Mouse (Mus musculus) left cerebral cortex, adult 2 months (tissue): ENCODE measurements around the gene Knop1. TPM values are rescaled to one million over a fixed set of nuclear protein-coding genes. Genes with fewer than 3 reads are reported as not detected.
A peak's percentile ranks its signal among the peaks of the same experiment; 100 is the strongest.

Experiments
- DNase-seq, 2 experiments: peaks; one replicate each; pipeline ENCODE4 v3.0.0; 2021 to 2022; ENCODE audit warnings: low spot score in 2 of 2, mixed read lengths in 1 of 2; ENCODE audit errors: extremely low spot score in 1 of 2
- H3K27ac ChIP-seq: fragments of 200-600 bp; 2 replicates; pipeline ENCODE4 v1.8.1; 2022
- H3K4me3 ChIP-seq: fragments of 200-600 bp; 2 replicates; pipeline ENCODE4 v1.8.1; 2022
- CTCF ChIP-seq: fragments of 200-600 bp; IDR thresholded peaks from 2 replicates; pipeline ENCODE4 v1.8.1; 2022; ENCODE audit warnings: antibody characterized with exemption, mild to moderate bottlenecking, moderate library complexity
- intact Hi-C: fragments of 180-260 bp; cut with DNase I; formaldehyde crosslinking; loops from one replicate; pipeline ENCODE4 v1.15.1; 2025
- total RNA-seq, 2 experiments: library from RNA; stranded (reverse); gene quantifications; 2 replicates each; pipeline ENCODE4 v1.2.3; 2021

Gene Knop1
- total RNA-seq, 2 experiments from 2014 or later: 25.9 to 27.0 TPM

DNA sequence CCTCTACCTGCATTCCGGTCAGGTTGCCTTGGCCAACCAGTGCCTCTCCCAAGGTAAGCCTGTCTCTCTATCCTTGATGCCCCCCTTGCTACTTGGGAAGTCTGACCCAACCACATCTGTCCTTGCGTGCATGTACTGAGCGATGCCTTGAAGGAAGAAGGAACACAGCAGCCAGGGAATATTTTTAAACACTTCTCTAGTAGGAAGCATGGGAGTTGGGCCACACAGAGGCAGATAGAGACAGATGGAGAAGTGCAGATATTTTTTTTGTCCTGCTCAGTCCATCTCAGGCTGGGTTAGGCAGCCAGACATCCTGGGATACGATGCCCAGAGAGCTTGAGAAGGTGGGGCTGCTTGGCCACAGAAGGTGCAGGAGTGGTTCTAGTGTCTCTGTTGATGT is 42.5 kb downstream of the Knop1 start:
- no peak for DNase-seq
- no peak for TF ChIP-seq CTCF
- intact Hi-C loops: no loop called here
- H3K27ac ChIP-seq: 0 out of 2 replicates have a peak overlapping the region, but pooled peaks have one; percentile 6
- no peak overlapping the region for H3K4me3 ChIP-seq

DNA sequence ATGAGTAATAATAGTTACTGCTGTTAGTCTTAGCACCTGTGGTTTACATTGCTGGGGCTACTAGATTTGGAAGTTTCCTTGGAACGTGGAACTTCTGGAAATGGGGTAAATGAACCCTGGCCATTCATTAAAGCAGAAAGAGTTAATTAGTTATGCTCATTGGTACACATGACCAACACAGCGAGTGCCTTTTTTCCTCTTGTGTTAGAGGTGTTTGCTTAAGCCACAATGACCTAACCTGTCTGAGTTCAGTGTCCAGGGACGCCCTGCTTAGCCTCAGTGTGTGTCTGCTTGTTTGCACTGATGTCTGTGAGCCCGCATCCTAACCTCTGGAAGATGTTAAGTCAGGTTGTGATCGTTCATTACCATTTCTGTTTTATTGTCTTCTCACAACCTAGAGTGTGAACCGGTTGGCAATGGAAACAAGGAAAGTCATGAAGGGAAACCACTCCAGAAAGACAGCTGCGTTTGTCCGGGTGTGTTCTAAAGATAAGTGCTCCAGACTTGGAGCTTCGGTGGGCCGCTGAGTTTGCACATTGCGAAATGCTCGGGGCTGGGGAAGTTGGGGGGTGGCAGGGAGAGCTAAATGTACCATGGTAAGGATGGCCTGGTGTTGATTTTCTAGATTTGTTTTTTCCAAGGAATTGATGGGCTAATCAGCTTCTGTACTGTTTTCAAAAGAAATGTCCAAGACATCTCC is 44.5 kb downstream of the Knop1 start:
- Histone ChIP-seq H3K27ac (no peak overlapping the region), H3K4me3 (no peak overlapping the region)
- intact Hi-C loops: no loop called here
- no peak for DNase-seq
- TF ChIP-seq CTCF: no peak

DNA sequence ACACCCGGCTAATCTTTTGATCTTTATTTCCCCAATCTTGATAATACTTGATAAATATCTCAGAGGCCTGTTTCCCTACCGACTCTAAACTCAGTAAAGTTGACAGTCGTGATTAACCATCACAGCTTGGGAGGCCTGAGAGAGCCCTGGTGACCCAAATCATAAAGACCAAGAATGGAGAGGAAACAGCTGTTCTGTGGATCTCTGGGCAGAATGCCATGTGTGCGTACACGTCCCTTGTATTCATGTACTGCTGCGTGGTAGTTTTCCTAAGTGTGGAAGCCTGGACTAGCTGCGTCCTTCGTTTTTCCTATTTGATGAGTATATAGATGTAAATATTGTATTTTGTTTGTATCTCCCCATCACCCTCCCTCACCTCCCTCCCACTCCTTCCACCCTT is 48.2 kb downstream of the Knop1 start:
- DNase-seq: no peak
- TF ChIP-seq CTCF: no peak
- Histone ChIP-seq H3K27ac (no peak overlapping the region), H3K4me3 (no peak overlapping the region)
- intact Hi-C loops: no loop called here

DNA sequence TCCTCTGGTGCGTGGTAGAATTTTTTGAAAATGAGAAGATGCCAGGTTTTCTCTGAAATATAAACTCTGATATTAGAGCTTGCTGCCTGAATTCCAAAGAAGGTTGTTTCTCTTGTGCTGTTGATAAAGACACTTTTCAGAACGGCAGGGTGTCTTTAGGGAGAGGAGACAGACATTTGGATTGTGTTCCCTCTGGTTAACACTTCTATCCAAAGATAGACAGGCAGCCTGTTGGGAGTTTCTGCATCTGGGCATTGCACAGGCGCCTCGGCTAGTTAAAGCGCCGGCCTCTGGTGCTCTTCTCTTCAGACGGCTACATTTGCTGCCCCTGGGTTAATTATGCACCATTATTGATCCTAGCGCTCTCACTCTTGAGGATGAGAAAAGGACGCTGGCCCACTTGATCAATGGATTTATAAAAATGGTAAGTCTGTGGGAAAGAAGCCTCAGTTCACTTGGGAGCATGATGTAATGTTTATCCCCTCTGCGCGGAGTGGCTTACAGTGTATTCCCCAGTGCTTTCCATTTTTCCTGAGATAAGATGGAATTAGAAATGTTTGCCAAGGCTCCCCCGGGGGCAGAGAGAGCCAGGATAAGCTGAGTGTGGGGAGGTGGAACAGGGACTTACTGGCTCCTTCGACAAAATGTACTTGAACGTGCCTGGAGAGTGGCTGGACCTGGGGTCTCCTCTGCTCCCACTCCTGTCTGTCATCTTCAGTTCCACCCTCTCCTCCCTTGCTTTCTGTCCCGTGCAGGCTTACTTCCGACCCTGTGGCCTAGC is 49.2 kb downstream of the Knop1 start:
- TF ChIP-seq CTCF: no peak
- Histone ChIP-seq H3K4me3 (no peak overlapping the region), H3K27ac (peak overlapping the region; percentile 29; the same call in 1 of the 2 replicates)
- intact Hi-C loops: no loop called here
- no peak for DNase-seq

DNA sequence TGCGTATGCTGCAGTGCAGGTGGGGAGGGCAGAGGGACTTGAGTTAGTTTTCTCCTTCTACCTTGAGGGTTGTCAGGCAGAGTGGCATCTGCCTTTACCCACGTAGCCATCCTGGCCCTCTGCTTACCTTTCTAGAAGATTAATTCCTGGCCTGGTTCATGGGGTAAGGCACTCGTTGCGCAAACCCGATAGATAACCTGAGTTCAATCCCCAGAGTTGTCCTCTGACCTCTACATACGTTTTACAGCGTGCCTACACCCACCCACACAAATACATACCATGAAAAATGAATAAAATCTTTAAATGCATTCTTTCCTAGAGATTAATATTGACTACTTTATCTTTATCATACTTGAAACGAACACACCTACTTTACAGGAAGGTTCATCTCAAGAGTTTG is 52.6 kb downstream of the Knop1 start:
- no peak overlapping the region for H3K27ac ChIP-seq
- no peak overlapping the region for H3K4me3 ChIP-seq
- DNase-seq: no peak
- intact Hi-C loops: no loop called here
- no peak for TF ChIP-seq CTCF

DNA sequence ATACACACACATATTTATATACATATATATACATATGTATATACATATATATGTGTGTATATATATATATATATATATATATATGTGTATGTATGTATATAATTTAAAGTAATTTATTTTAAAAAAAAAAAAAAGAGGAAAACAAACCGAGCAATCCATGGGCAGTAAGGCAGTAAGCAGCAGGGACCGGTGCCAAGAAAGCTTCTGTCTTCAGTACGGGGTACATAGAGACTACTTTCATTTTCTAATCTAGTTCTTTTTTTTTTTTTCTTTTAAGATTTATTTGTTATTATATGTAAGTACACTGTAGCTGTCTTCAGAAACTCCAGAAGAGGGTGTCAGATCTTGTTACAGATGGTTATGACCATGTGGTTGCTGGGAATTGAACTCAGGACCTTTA is 54.3 kb downstream of the Knop1 start:
- DNase-seq: no peak
- no peak for TF ChIP-seq CTCF
- Histone ChIP-seq H3K4me3 (no peak overlapping the region), H3K27ac (no peak overlapping the region)
- intact Hi-C loops: no loop called here

DNA sequence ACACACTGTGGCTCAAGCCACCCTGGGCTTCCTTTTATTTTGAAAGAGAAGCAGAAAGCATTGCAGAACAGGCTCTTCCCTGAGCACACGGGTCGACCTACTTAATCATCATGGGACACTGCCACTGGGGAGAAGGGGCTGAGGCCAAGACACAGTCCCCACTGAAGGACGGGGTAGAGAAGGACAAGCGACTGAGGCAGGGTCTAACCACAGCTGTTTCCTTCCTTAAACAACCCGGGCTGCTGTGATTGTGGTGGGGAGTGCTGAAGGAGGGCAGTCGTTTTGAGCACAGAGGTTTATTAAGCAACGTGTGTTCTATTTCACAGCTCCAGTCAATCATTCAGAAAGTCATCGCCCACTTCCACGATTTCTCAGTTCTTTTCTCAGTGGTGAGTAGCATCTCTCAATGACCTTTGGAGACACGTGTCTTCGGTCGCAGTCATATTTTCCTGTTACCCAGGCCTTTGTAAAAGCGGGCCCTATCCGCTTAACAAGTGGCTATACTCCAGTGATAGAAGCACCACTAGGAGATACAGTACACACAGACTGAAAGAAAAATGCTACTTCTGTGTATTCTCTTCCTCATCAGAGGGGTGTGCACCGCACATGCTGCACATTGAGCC is 55.8 kb downstream of the Knop1 start:
- DNase-seq: no peak
- intact Hi-C loops: no loop called here
- no peak overlapping the region for H3K27ac ChIP-seq
- TF ChIP-seq CTCF: no peak
- H3K4me3 ChIP-seq: no peak overlapping the region

DNA sequence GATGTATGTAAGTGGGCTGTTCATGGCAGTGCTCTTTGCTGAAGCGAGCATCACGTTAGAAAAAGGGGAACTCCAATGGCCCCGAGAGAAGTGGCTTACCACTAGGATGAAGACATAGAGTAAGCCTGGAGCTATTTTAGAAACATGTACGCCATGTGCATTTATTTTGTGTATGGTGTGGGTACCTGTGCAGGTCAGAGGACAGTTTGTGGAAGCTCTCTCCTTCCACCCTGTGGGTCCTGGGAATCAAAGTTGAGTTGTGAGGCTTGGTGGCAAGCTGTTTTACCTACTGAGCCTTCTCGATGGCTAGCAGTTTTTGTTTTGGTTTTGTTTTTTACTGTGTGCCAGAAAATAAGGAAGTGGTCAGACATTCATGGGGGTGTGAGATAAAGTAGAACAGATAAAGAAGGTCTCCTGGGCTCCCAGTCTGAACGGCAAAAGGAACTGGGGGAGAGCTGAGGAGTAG is 57.9 kb downstream of the Knop1 start:
- no peak for DNase-seq
- intact Hi-C loops: no loop called here
- no peak for TF ChIP-seq CTCF
- Histone ChIP-seq H3K27ac (no peak overlapping the region), H3K4me3 (no peak overlapping the region)

DNA sequence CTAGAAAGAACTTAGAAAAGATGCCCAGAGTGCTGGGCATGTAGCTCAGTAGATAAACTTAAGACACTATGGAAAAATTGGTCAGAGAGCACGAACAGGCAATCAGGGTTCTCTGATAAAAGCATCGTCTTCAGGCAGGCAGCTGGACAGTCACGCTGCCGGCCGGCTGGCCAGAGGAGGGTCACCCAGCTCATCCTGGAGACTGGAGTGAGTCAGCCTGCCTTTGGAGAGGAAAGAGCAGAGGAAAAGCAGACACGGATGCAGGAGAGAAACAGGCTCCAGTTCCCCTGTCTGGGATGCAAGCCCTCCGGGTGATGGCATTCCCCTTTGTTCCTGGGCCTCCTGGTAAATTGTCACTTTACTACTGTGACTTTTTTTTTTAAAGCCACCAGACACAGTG is 58.5 kb downstream of the Knop1 start:
- no peak overlapping the region for H3K4me3 ChIP-seq
- TF ChIP-seq CTCF: no peak
- intact Hi-C loops: no loop called here

DNA sequence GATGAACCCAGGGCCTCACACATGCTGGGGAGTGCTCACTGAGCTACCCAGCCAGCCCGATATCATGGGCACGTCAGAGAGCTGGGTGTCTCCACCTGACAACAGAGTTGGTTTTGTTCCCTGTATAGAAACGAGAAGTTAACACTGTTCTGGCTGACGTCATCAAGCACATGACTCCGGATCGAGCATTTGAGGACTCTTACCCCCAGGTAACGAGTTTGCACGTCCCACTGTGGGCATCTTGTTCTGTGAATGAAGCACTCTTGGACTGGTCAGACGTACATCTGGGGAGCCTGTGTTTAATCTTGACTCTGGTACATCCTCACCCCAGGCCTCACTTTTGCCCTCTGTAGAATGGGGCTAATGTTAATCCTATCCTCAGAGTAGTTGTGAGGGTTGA is 59.2 kb downstream of the Knop1 start:
- intact Hi-C loops: no loop called here
- no peak overlapping the region for H3K4me3 ChIP-seq
- DNase-seq: no peak
- H3K27ac ChIP-seq: no peak overlapping the region
- no peak for TF ChIP-seq CTCF

More for the DNA sequence above, 58.5 kb downstream of the Knop1 start:
- no peak overlapping the region for H3K27ac ChIP-seq
- no peak for DNase-seq

DNA sequence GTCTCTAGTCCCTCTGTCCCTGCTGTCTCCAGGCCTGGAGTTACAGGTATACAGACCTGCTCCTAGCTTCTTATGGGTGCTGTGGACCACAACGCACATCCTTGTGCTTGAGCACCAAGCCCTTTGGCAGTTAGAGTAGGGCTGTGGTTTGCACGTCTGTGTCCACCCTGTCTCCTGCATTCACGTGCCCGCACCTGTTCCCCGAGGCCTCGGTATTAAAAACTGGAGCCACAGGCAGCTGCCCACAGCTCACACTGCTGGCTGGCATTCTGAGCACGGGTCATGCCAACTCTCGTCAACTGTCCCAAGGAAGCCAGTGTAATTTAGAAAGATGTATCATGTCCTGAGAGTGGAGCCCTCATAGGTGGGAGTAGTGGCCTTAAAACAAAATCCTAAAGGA is 60.3 kb downstream of the Knop1 start:
- no peak for DNase-seq
- intact Hi-C loops: no loop called here
- TF ChIP-seq CTCF: no peak
- Histone ChIP-seq H3K27ac (no peak overlapping the region), H3K4me3 (no peak overlapping the region)

DNA sequence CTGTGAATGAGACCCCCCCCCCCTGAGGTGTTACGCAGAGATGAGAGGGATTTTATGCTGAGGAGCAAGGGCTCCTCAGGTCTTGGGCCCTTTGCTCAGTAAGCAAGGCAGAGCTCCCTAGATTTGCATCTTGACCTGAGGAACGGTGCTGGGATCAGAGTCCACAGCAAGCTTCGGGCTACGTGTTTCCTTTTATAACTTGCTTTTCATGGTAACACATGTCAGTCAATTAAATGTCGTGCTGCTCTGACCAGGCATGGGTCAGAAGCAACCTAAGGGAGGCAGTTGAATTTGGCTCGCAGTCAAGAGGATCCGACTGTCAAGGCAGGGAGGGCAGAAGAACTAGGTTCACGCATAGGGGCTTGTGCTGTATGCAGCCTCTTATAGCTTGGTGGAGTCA is 62.2 kb downstream of the Knop1 start:
- Histone ChIP-seq H3K4me3 (no peak overlapping the region), H3K27ac (no peak overlapping the region)
- intact Hi-C loops: no loop called here
- no peak for TF ChIP-seq CTCF
- no peak for DNase-seq

Other genes with a start within 250 kb of the Knop1 start
- gene Gde1, start 150.5 kb downstream of the Knop1 start, total RNA-seq: 100 to 1,000 TPM; 236 to 239 TPM
- gene Ccp110, start 143.7 kb downstream of the Knop1 start, total RNA-seq: 10 to 100 TPM; 47.6 to 47.7 TPM
- 10 to 100 TPM; 51.8 to 55.5 TPM for gene Vps35l, start 116.0 kb downstream of the Knop1 start, total RNA-seq
- 1 to 10 TPM; 3.7 to 4.3 TPM for gene Iqck, start 502 bp downstream of the Knop1 start, total RNA-seq
- 10 to 100 TPM; 94.4 to 98.9 TPM for gene Gprc5b, start 139.0 kb upstream of the Knop1 start, total RNA-seq